Comparison of ENCODE assay signal across 29 mouse cellular contexts in the genomic region with DNA sequence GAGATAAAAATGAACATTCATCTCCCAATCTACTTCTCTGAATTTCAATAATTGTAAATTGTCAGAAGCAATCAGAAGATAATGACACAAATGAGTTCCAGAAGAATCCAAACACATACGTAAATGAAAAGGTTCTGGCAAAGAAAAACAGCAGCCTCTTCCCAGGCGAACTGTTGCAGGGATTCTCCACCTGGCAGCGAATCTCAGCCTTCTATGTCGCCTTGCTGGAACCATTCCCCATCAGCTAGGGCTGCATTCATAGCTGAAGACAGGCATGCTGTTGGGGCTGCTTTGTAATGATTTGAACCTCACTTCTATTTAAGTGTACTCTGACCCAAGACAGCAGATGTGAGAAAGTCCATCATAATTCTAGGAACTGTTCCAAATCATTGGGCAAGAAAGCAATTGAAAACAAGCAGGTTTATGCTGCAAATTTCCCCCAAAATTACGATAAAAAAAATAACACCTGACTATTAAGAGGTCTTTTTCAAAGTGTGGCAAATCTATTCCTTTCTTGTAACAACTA.
DNase-seq lines count a peak whose midpoint lies in the region; ATAC-seq lines count a peak whose summit lies in the region.
"Had no signal": no experiment of that assay in that cellular context is flagged by ENCODE, and none has a peak within 500 bp of the region (broad histone marks: within the 10 kb centered on the region; RNA-seq: fewer than 3 reads in every experiment).

No protein-coding gene starts in this region.

- no peaks in the 10 kb centered on the region for H3K36me3 ChIP-seq in heart, embryonic 10.5 days
- H3K36me3 ChIP-seq: hindbrain, embryonic 13.5 days; kidney, embryonic 15.5 days; limb, embryonic 10.5 days; limb, embryonic 15.5 days; liver, embryonic 15.5 days; midbrain, embryonic 12.5 days; neural tube, embryonic 13.5 days had no signal

- H3K27ac ChIP-seq in heart, embryonic 10.5 days: no peak overlapping the region
- H3K27ac ChIP-seq: hindbrain, embryonic 13.5 days; kidney, embryonic 15.5 days; layer of hippocampus, adult 2 months; limb, embryonic 10.5 days; limb, embryonic 15.5 days; liver, embryonic 15.5 days; midbrain, embryonic 12.5 days; neural tube, embryonic 13.5 days; stomach, postnatal 0 days had no signal

- H3K27me3 ChIP-seq in heart, embryonic 10.5 days (ENCODE audit: insufficient read depth, poor library complexity, severe bottlenecking): no peaks in the 10 kb centered on the region
- H3K27me3 ChIP-seq: CH12.LX; hindbrain, embryonic 13.5 days; kidney, embryonic 15.5 days; limb, embryonic 15.5 days; liver, embryonic 15.5 days; midbrain, embryonic 12.5 days; neural tube, embryonic 13.5 days had no signal

- DNase-seq in adrenal gland, adult 2 months: peak; percentile 8
- DNase-seq in adrenal gland, postnatal 4 days (ENCODE audit: low spot score in 2 of 2): no peak
- DNase-seq in heart, adult 18-20 months: peak; percentile 4
- DNase-seq in heart, embryonic 10.5 days (ENCODE audit: low spot score): no peak
- DNase-seq in left cerebral cortex, postnatal 4 days: peak; percentile 26
- DNase-seq in left cerebral cortex, adult 9 months (ENCODE audit: low spot score in 2 of 2): no peak
- DNase-seq in brain, adult 2 months (ENCODE audit: low read depth, low spot score): peak; percentile 2
- DNase-seq: adrenal gland, postnatal 25 days; cerebellum, adult 8-10 months; gastrocnemius, postnatal 14 days; kidney, postnatal 36 days; lung, embryonic 14.5 days; lung, postnatal 36 days; right cerebral cortex, postnatal 4 days; thymus, adult 18-20 months; thymus, postnatal 25 days had no signal

- H3K9me3 ChIP-seq in heart, embryonic 10.5 days: no peaks in the 10 kb centered on the region
- H3K9me3 ChIP-seq: hindbrain, embryonic 13.5 days; kidney, embryonic 15.5 days; limb, embryonic 10.5 days; limb, embryonic 15.5 days; liver, embryonic 15.5 days; midbrain, embryonic 12.5 days; neural tube, embryonic 13.5 days had no signal

- 80% methylated on average over 5 of the region's 5 CpGs for WGBS in heart, embryonic 10.5 days

- intact Hi-C loops in left cerebral cortex, postnatal 4 days (cut with DNase I): no loop called here

- no peak for ATAC-seq in activated CD4-positive, CD25-positive, alpha-beta regulatory T cell, adult 4 months
- ATAC-seq: intestine, embryonic 16.5 days had no signal

- no peaks in the 10 kb centered on the region for H3K4me1 ChIP-seq in heart, embryonic 10.5 days
- H3K4me1 ChIP-seq: hindbrain, embryonic 13.5 days; kidney, embryonic 15.5 days; limb, embryonic 10.5 days; limb, embryonic 15.5 days; liver, embryonic 15.5 days; midbrain, embryonic 12.5 days; neural tube, embryonic 13.5 days had no signal

- H3K4me3 ChIP-seq in heart, embryonic 10.5 days: no peak overlapping the region
- H3K4me3 ChIP-seq: erythroblast, embryonic 14.5 days; hindbrain, embryonic 13.5 days; kidney, embryonic 15.5 days; layer of hippocampus, adult 2 months; limb, embryonic 10.5 days; limb, embryonic 15.5 days; liver, embryonic 15.5 days; midbrain, embryonic 12.5 days; neural tube, embryonic 13.5 days had no signal

Comparison
In these comparisons a context has a peak if more than half of its experiments do, and no peak if none do; other contexts are left out.
1. DNase-seq: peak in adrenal gland, adult 2 months (single experiment), heart, adult 18-20 months (2 of 2), left cerebral cortex, postnatal 4 days (single experiment) and brain, adult 2 months (single experiment); none in adrenal gland, postnatal 4 days (0 of 2), heart, embryonic 10.5 days (single experiment) and left cerebral cortex, adult 9 months (0 of 2).